Comparison of ENCODE assay signal across 9 mouse cellular contexts in genomic region chr2:128697566-128697965, GRCm38 (mm10). TPM values are rescaled to one million over a fixed set of nuclear protein-coding genes. Genes with fewer than 3 reads are reported as not detected.
DNase-seq lines count a peak whose midpoint lies in the region; ATAC-seq and TF ChIP-seq lines count a peak whose summit lies in the region.
"Had no signal": no experiment of that assay in that cellular context is flagged by ENCODE, and none has a peak within 500 bp of the region (broad histone marks: within the 10 kb centered on the region; RNA-seq: fewer than 3 reads in every experiment).

No protein-coding gene starts in this region.

- no peak for ATAC-seq in heart, postnatal 0 days (ENCODE audit: insufficient read depth, low read depth)
- ATAC-seq in midbrain, embryonic 12.5 days (ENCODE audit: low FRiP score, low read depth): no peak

- no peak for TF ChIP-seq EP300 in heart, postnatal 0 days (IDR thresholded peaks at IDR 0.05; ENCODE audit: low read depth)

- no peaks in the 10 kb centered on the region for H3K27me3 ChIP-seq in heart, embryonic 10.5 days (ENCODE audit: insufficient read depth, poor library complexity, severe bottlenecking)
- H3K27me3 ChIP-seq in heart, postnatal 0 days (ENCODE audit: control insufficient read depth, insufficient read depth, low read length): no peaks in the 10 kb centered on the region
- H3K27me3 ChIP-seq in midbrain, embryonic 12.5 days: peaks cover 35% of the 10 kb centered on the region

- no peaks in the 10 kb centered on the region for H3K9me3 ChIP-seq in heart, embryonic 10.5 days
- no peaks in the 10 kb centered on the region for H3K9me3 ChIP-seq in heart, postnatal 0 days (replicated peaks; ENCODE audit: control insufficient read depth, low read length)
- no peaks in the 10 kb centered on the region for H3K9me3 ChIP-seq in midbrain, embryonic 12.5 days

- H3K9ac ChIP-seq in heart, postnatal 0 days (replicated peaks; ENCODE audit: low read depth, low read length): 0 out of 2 replicates have a peak overlapping the region, but pooled peaks have one; percentile 63
- no peak overlapping the region for H3K9ac ChIP-seq in midbrain, embryonic 12.5 days (replicated peaks)

- H3K4me2 ChIP-seq in heart, postnatal 0 days (ENCODE audit: low read depth, low read length): peak overlapping the region; percentile 82; the same call in 1 of the 2 replicates
- peak overlapping the region; percentile 87 for H3K4me2 ChIP-seq in midbrain, embryonic 12.5 days (replicated peaks)

- TF ChIP-seq CTCF in heart, postnatal 0 days (IDR thresholded peaks at IDR 0.05; ENCODE audit: low read depth): no peak

- no peak for DNase-seq in heart, embryonic 10.5 days (ENCODE audit: low spot score)
- DNase-seq in heart, adult 8-10 months (ENCODE audit: low spot score): no peak
- DNase-seq in ES-CJ7 (ENCODE audit: low read depth, low spot score): peak; percentile 13
- no peak for DNase-seq in heart, postnatal 0 days (ENCODE audit: low spot score)
- no peak for DNase-seq in spleen, adult 12 weeks (ENCODE audit: low spot score)
- no peak for DNase-seq in right cerebral cortex, postnatal 36 days (ENCODE audit: low spot score in 2 of 2)
- no peak for DNase-seq in cerebellum, adult 11-12 months

- H3K36me3 ChIP-seq in heart, embryonic 10.5 days: no peaks in the 10 kb centered on the region
- H3K36me3 ChIP-seq in heart, postnatal 0 days (replicated peaks; ENCODE audit: control insufficient read depth, insufficient read depth, low read length): no peaks in the 10 kb centered on the region
- no peaks in the 10 kb centered on the region for H3K36me3 ChIP-seq in midbrain, embryonic 12.5 days

- H3K27ac ChIP-seq in heart, embryonic 10.5 days: no peak overlapping the region
- H3K27ac ChIP-seq in heart, postnatal 0 days (ENCODE audit: low read depth): no peak overlapping the region
- no peak overlapping the region for H3K27ac ChIP-seq in midbrain, embryonic 12.5 days (replicated peaks)

- 55% methylated on average over 5 of the region's 5 CpGs for WGBS in heart, embryonic 10.5 days
- 49% methylated on average over 5 of the region's 5 CpGs for WGBS in heart, postnatal 0 days
- 62% methylated on average over 5 of the region's 5 CpGs for WGBS in midbrain, embryonic 12.5 days

- peaks cover 13% of the 10 kb centered on the region for H3K4me1 ChIP-seq in heart, embryonic 10.5 days
- no peaks in the 10 kb centered on the region for H3K4me1 ChIP-seq in heart, postnatal 0 days (ENCODE audit: control insufficient read depth, insufficient read depth)
- peaks cover 18% of the 10 kb centered on the region for H3K4me1 ChIP-seq in midbrain, embryonic 12.5 days

- H3K4me3 ChIP-seq in heart, embryonic 10.5 days: peak overlapping the region; percentile 86
- H3K4me3 ChIP-seq in heart, postnatal 0 days (ENCODE audit: low read depth, low read length): no peak overlapping the region
- H3K4me3 ChIP-seq in midbrain, embryonic 12.5 days: no peak overlapping the region

RNA-seq across cellular contexts. Expression of gene Mertk, which starts 1.2 kb away (rescaled TPM):
- 3.5 and 5.0 TPM in 2 replicates for polyA plus RNA-seq in heart, embryonic 10.5 days (2016; fragmentation: Nextera tagmentation; extraction: Ambion mirVana)
- total RNA-seq in heart, adult 8-10 months (2022): 1 to 10 TPM; 4.4 to 5.3 (median 4.5) TPM
- 4.6 and 6.1 TPM in 2 replicates for total RNA-seq in heart, postnatal 0 days (2014; rRNA removed; ENCODE audit: low replicate concordance)
- 2.3 TPM in 2 replicates for polyA plus RNA-seq in heart, postnatal 0 days (2015; fragmentation: Nextera tagmentation; extraction: Ambion mirVana)
- polyA plus RNA-seq in midbrain, embryonic 12.5 days (2016; fragmentation: Nextera tagmentation; extraction: Ambion mirVana): 3.3 and 4.6 TPM in 2 replicates
- total RNA-seq: megakaryocyte-erythroid progenitor cell, adult 5-6 weeks had no signal

RNA-seq across cellular contexts. Expression of gene Anapc1, which starts 10.4 kb away (rescaled TPM):
- polyA plus RNA-seq in heart, embryonic 10.5 days (2016; fragmentation: Nextera tagmentation; extraction: Ambion mirVana): 66.6 and 68.7 TPM in 2 replicates
- total RNA-seq in heart, adult 8-10 months (2022): 10 to 100 TPM; 37.2 to 41.3 (median 39.1) TPM
- 33.8 and 69.5 TPM in 2 replicates for total RNA-seq in heart, postnatal 0 days (2014; rRNA removed; ENCODE audit: low replicate concordance)
- 14.1 and 16.1 TPM in 2 replicates for polyA plus RNA-seq in heart, postnatal 0 days (2015; fragmentation: Nextera tagmentation; extraction: Ambion mirVana)
- 90.0 and 91.9 TPM in 2 replicates for polyA plus RNA-seq in midbrain, embryonic 12.5 days (2016; fragmentation: Nextera tagmentation; extraction: Ambion mirVana)
